Mouse (Mus musculus) forebrain, embryonic 16.5 days (tissue): ENCODE results near the gene Cep164. TPM values are rescaled to one million over a fixed set of nuclear protein-coding genes. Genes with fewer than 3 reads are reported as not detected.

Source experiments
- ATAC-seq: fragments of 200-750 bp; cut with Nextera tagmentation; 2 replicates; pipeline ENCODE4 v1.8.0; 2017; ENCODE audit warnings: mild to moderate bottlenecking, moderate library complexity
- H3K27ac ChIP-seq: fragments of 300-500 bp; sonication (generic); 2 replicates; pipeline ENCODE4 v1.5.1; 2014; ENCODE audit warnings: low read length, control low read depth
- H3K27me3 ChIP-seq: fragments of 300-500 bp; sonication (generic); replicated peaks from 2 replicates; pipeline ENCODE4 v1.6.1; 2014; ENCODE audit warnings: low read length; ENCODE audit not compliant: control insufficient read depth, insufficient read depth
- H3K36me3 ChIP-seq: fragments of 300-500 bp; sonication (generic); 2 replicates; pipeline ENCODE4 v1.6.1; 2014; ENCODE audit not compliant: control insufficient read depth, insufficient read depth
- H3K4me1 ChIP-seq: fragments of 300-500 bp; sonication (generic); replicated peaks from 2 replicates; pipeline ENCODE4 v1.6.1; 2014; ENCODE audit warnings: low read length; ENCODE audit not compliant: control insufficient read depth, insufficient read depth
- H3K4me2 ChIP-seq: fragments of 300-500 bp; sonication (generic); 2 replicates; pipeline ENCODE4 v1.6.1; 2014; ENCODE audit warnings: mild to moderate bottlenecking, low read length, control low read depth
- H3K4me3 ChIP-seq: fragments of 300-500 bp; sonication (generic); replicated peaks from 2 replicates; pipeline ENCODE4 v1.5.1; 2014; ENCODE audit warnings: mild to moderate bottlenecking, low read length, control low read depth
- H3K9ac ChIP-seq: fragments of 300-500 bp; sonication (generic); replicated peaks from 2 replicates; pipeline ENCODE4 v1.6.1; 2014; ENCODE audit warnings: low read depth, low read length, control low read depth
- H3K9me3 ChIP-seq: fragments of 300-500 bp; sonication (generic); 2 replicates; pipeline ENCODE4 v1.6.1; 2016; ENCODE audit warnings: low read length; ENCODE audit not compliant: control insufficient read depth
- WGBS: fragments of 180-500 bp; shearing (Covaris S2); extraction: QIAGEN DNeasy Blood & Tissue Kit; methylation state at CpG from one replicate; pipeline ENCODE4 v1.1.7; 2014; 5-methylcytosine and 5-hydroxymethylcytosine counted together
- polyA plus RNA-seq: library from polyadenylated mRNA; unstranded; fragments of >200 nt; fragmentation: Nextera tagmentation; extraction: Ambion mirVana; gene quantifications from 2 replicates; pipeline ENCODE4 v1.2.1, GENCODE M21; 2015

The Cep164 gene
- 11.6 and 17.9 TPM in 2 replicates for polyA plus RNA-seq

GRCm38 (mm10) chr9:45828291-45828963 lies at the start of gene Cep164:
TSS of gene Cep164 (minus strand) at chr9:45828691.
- Histone ChIP-seq H3K27ac (peak within 1 kb of the TSS; percentile 67), H3K9me3 (no peaks in the 10 kb centered on the region), H3K4me2 (peak within 1 kb of the TSS; percentile 96), H3K9ac (peak within 1 kb of the TSS; percentile 59), H3K4me1 (peaks cover 8% of the 10 kb centered on the region), H3K27me3 (no peaks in the 10 kb centered on the region), H3K4me3 (peak within 1 kb of the TSS; percentile 57), H3K36me3 (no peaks in the 10 kb centered on the region)
- ATAC-seq = peak; percentile 98
- WGBS = under 1% methylated on average over 31 of the region's 31 CpGs

GRCm38 (mm10) chr9:45877928-45878327 lies 49.4 kb upstream of the Cep164 start:
- 66% methylated on average over 2 of the region's 2 CpGs for WGBS
- Histone ChIP-seq H3K9me3 (no peaks in the 10 kb centered on the region), H3K27ac (no peak overlapping the region), H3K9ac (no peak overlapping the region), H3K4me1 (no peaks in the 10 kb centered on the region), H3K27me3 (no peaks in the 10 kb centered on the region), H3K4me2 (no peak overlapping the region), H3K36me3 (peaks cover 14% of the 10 kb centered on the region), H3K4me3 (no peak overlapping the region)
- ATAC-seq = no peak

DNA sequence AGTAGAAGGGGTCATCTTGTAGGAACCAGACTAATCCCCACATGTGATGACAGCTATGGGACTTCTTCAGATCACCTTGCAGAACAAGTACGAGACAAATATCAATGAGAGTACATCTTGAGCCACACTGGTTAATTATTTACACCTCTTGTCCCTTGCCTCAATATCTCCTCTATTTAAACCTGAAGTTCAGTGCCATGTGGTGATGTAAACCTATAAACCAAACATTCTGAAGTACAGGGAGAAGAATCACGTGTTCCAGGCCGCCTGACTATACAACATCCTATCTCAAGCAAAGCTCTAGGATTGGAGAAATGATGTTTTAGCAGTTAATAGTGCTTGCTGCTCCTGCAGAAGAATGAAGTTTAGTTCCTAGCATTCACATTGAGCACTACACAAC lies 41.8 kb upstream of the Cep164 start:
- H3K4me2 ChIP-seq = no peak overlapping the region
- 93% methylated on average over 3 of the region's 3 CpGs for WGBS
- no peak overlapping the region for H3K27ac ChIP-seq
- no peak overlapping the region for H3K9ac ChIP-seq
- no peaks in the 10 kb centered on the region for H3K9me3 ChIP-seq
- peaks cover 35% of the 10 kb centered on the region for H3K36me3 ChIP-seq
- H3K4me1 ChIP-seq = no peaks in the 10 kb centered on the region
- H3K27me3 ChIP-seq = no peaks in the 10 kb centered on the region
- ATAC-seq = no peak
- H3K4me3 ChIP-seq = no peak overlapping the region

- Histone ChIP-seq H3K9me3 (no peaks in the 10 kb centered on the region), H3K4me2 (no peak overlapping the region), H3K4me3 (no peak overlapping the region), H3K36me3 (peaks cover 44% of the 10 kb centered on the region), H3K27ac (no peak overlapping the region), H3K27me3 (no peaks in the 10 kb centered on the region), H3K9ac (no peak overlapping the region), H3K4me1 (no peaks in the 10 kb centered on the region)
- ATAC-seq = no peak
- 92% methylated on average over 3 of the region's 3 CpGs for WGBS
These were observed 40.7 kb upstream of the Cep164 start for GRCm38 (mm10) chr9:45869181-45869580.

DNA sequence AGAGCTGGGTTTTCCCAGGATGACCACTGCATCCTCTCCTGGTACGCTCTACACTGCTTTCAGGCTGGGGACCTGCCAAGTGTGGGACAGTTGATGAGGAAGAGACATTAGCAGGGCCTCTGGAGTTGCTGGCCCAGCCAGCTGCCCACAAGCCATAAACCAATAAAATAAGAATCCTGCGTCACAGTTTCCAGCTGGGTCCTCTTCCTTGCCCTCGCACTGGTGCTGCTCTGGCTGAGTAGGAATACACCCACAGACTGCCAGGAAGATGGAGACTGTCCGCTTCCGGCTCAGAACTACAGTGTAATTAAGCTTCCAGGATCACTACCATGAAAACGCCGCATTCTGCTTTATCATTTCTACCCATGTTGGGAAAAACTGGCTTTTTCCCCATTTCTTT lies 33.3 kb upstream of the Cep164 start:
- Histone ChIP-seq H3K36me3 (peaks cover 78% of the 10 kb centered on the region), H3K27me3 (no peaks in the 10 kb centered on the region), H3K9me3 (no peaks in the 10 kb centered on the region), H3K4me1 (no peaks in the 10 kb centered on the region), H3K4me3 (no peak overlapping the region), H3K9ac (no peak overlapping the region), H3K27ac (no peak overlapping the region), H3K4me2 (no peak overlapping the region)
- WGBS = 88% methylated on average over 7 of the region's 7 CpGs
- ATAC-seq = no peak

GRCm38 (mm10) chr9:45859364-45859763 lies 30.9 kb upstream of the Cep164 start:
- H3K4me1 ChIP-seq = no peaks in the 10 kb centered on the region
- 97% methylated on average over 10 of the region's 10 CpGs for WGBS
- H3K4me2 ChIP-seq = no peak overlapping the region
- H3K36me3 ChIP-seq = peaks cover 63% of the 10 kb centered on the region
- H3K27me3 ChIP-seq = no peaks in the 10 kb centered on the region
- no peak for ATAC-seq
- H3K27ac ChIP-seq = no peak overlapping the region
- H3K4me3 ChIP-seq = no peak overlapping the region
- no peak overlapping the region for H3K9ac ChIP-seq
- no peaks in the 10 kb centered on the region for H3K9me3 ChIP-seq

- Histone ChIP-seq H3K9me3 (no peaks in the 10 kb centered on the region), H3K27me3 (no peaks in the 10 kb centered on the region), H3K36me3 (peaks cover 25% of the 10 kb centered on the region), H3K9ac (no peak overlapping the region), H3K4me2 (no peak overlapping the region), H3K4me3 (no peak overlapping the region), H3K4me1 (peaks cover 14% of the 10 kb centered on the region), H3K27ac (no peak overlapping the region)
- no peak for ATAC-seq
- 85% methylated on average over 1 of the region's 1 CpGs for WGBS
These were observed 25.6 kb upstream of the Cep164 start for GRCm38 (mm10) chr9:45854136-45854535.

DNA sequence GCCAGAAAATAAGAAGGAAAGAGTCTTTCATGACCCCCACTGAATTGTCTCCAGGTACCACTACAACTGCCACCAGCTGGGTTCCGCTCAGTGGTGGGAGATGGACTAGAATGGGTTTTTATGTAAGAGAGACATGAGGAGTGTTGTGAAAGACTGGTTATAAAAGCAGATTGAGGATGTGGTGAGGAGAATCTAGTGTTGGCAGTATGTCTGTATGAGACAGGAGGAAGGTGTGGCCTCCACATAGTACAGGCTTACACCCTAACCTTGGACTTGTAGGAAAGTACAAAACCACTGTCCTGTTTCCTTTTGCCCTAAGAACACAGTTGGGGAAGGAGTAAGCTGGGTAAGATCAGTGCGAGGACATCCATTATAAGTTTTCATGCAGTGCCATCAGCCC lies 25.2 kb upstream of the Cep164 start:
- Histone ChIP-seq H3K27me3 (no peaks in the 10 kb centered on the region), H3K4me3 (no peak overlapping the region), H3K36me3 (peaks cover 21% of the 10 kb centered on the region), H3K4me2 (no peak overlapping the region), H3K27ac (no peak overlapping the region), H3K4me1 (peaks cover 15% of the 10 kb centered on the region), H3K9ac (no peak overlapping the region), H3K9me3 (no peaks in the 10 kb centered on the region)
- ATAC-seq = no peak
- 97% methylated on average over 2 of the region's 2 CpGs for WGBS

DNA sequence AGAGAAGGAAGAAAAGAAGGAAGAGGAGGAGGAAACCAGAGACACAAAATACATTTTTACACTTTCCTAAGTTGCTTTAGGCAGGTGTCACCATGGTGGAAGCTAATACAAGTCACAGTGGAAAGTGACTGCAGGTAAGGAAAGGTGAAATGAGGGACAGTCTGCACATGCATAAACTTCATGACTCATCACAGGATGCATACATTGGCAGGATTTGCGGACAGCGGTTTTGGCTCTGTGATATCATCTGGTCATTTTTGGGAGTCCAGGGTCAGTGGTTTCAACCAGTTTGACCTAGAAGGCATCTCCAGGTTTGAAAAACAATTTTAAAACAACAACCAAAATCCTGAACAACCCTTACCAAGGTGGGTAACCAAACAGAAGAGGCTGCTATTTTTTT lies 23.3 kb upstream of the Cep164 start:
- no peak for ATAC-seq
- H3K36me3 ChIP-seq = peaks cover 4% of the 10 kb centered on the region
- H3K27ac ChIP-seq = no peak overlapping the region

GRCm38 (mm10) chr9:45851330-45851729 lies 22.8 kb upstream of the Cep164 start:
- ATAC-seq = no peak
- Histone ChIP-seq H3K9ac (no peak overlapping the region), H3K4me1 (peaks cover 15% of the 10 kb centered on the region), H3K36me3 (peaks cover 4% of the 10 kb centered on the region), H3K4me2 (no peak overlapping the region), H3K27me3 (no peaks in the 10 kb centered on the region), H3K27ac (no peak overlapping the region), H3K4me3 (no peak overlapping the region), H3K9me3 (no peaks in the 10 kb centered on the region)
- 69% methylated on average over 5 of the region's 5 CpGs for WGBS

More for the DNA sequence above, 23.3 kb upstream of the Cep164 start:
- no peak overlapping the region for H3K4me3 ChIP-seq
- no peak overlapping the region for H3K4me2 ChIP-seq
- H3K9ac ChIP-seq = no peak overlapping the region
- 97% methylated on average over 2 of the region's 2 CpGs for WGBS
- H3K4me1 ChIP-seq = peaks cover 15% of the 10 kb centered on the region
- no peaks in the 10 kb centered on the region for H3K9me3 ChIP-seq
- H3K27me3 ChIP-seq = no peaks in the 10 kb centered on the region
